Mouse (Mus musculus) liver, postnatal 0 days (tissue): ENCODE data around the gene Gm17545.

Experiments used
- CTCF ChIP-seq: sonication (generic); IDR thresholded peaks from 2 replicates; pipeline ENCODE4 v1.5.1; 2016; ENCODE audit warnings: antibody characterized with exemption, low read depth
- EP300 ChIP-seq: IDR thresholded peaks from 2 replicates; pipeline ENCODE4 v1.6.1; 2016; ENCODE audit warnings: antibody characterized with exemption, low read depth, mild to moderate bottlenecking

DNA sequence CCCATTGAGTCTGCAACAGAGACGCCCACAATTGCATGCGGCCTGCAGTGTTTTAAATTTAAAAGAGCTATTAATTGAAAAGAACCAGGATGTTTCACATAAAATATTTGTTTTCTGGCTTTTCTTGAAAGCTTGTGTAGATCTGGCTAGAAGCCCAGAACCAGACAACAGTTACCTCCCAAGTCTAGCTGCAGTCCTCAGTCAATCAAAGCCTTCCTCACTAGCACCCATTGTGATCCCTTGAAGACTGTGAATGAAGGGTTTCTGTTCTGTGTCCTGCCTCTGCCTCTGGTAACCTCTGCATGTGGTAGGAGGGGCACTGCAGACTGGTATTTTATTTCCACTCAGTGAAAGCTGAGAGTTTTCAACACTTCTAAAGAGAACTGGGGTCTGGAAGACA lies 48.9 kb downstream of the Gm17545 start:
- TF ChIP-seq CTCF (no peak), EP300 (no peak)
